Mouse (Mus musculus) embryonic facial prominence, embryonic 14.5 days (tissue): Measurements from ENCODE around the gene Man2c1. TPM values are rescaled to one million over a fixed set of nuclear protein-coding genes. Genes with fewer than 3 reads are reported as not detected.

ENCODE experiments used
- ATAC-seq: fragments of 200-750 bp; cut with Nextera tagmentation; 2 replicates; pipeline ENCODE4 v1.8.0; 2017; ENCODE audit warnings: low read depth, moderate number of reproducible peaks, moderate TSS enrichment
- DNase-seq: peaks from one replicate; pipeline ENCODE4 v3.0.0-alpha.2; 2015; ENCODE audit warnings: low spot score
- H3K27ac ChIP-seq: fragments of 300-500 bp; sonication (generic); replicated peaks from 2 replicates; pipeline ENCODE4 v1.5.1; 2014; ENCODE audit warnings: low read depth, mild to moderate bottlenecking, low read length, moderate library complexity
- H3K27me3 ChIP-seq: fragments of 300-500 bp; sonication (generic); replicated peaks from 2 replicates; pipeline ENCODE4 v1.6.1; 2014; ENCODE audit warnings: low read length; ENCODE audit not compliant: control insufficient read depth, insufficient read depth
- H3K36me3 ChIP-seq: fragments of 300-500 bp; sonication (generic); 2 replicates; pipeline ENCODE4 v1.6.1; 2014; ENCODE audit warnings: low read length, mixed read lengths; ENCODE audit not compliant: control insufficient read depth, insufficient read depth
- H3K4me1 ChIP-seq: fragments of 300-500 bp; sonication (generic); 2 replicates; pipeline ENCODE4 v1.6.1; 2014; ENCODE audit warnings: antibody characterized with exemption, low read length; ENCODE audit not compliant: control insufficient read depth, insufficient read depth
- H3K4me2 ChIP-seq: fragments of 300-500 bp; sonication (generic); 2 replicates; pipeline ENCODE4 v1.6.1; 2014; ENCODE audit warnings: low read depth, mild to moderate bottlenecking, low read length, moderate library complexity, mixed read lengths
- H3K4me3 ChIP-seq: fragments of 300-500 bp; sonication (generic); 2 replicates; pipeline ENCODE4 v1.5.1; 2014; ENCODE audit warnings: low read depth, mild to moderate bottlenecking, low read length
- H3K9ac ChIP-seq: fragments of 300-500 bp; sonication (generic); 2 replicates; pipeline ENCODE4 v1.6.1; 2014; ENCODE audit warnings: low read depth, mild to moderate bottlenecking, low read length, moderate library complexity, mixed read lengths
- H3K9me3 ChIP-seq: fragments of 300-500 bp; sonication (generic); 2 replicates; pipeline ENCODE4 v1.6.1; 2016; ENCODE audit warnings: low read length; ENCODE audit not compliant: control insufficient read depth
- WGBS: fragments of 180-500 bp; shearing (Covaris S2); extraction: QIAGEN DNeasy Blood & Tissue Kit; methylation state at CpG from one replicate; pipeline ENCODE4 v1.1.7; 2014; 5-methylcytosine and 5-hydroxymethylcytosine counted together
- polyA plus RNA-seq: library from polyadenylated mRNA; unstranded; fragments of >200 nt; fragmentation: Nextera tagmentation; extraction: Ambion mirVana; gene quantifications from 2 replicates; pipeline ENCODE4 v1.2.1, GENCODE M21; 2014

Gene Man2c1
- 38.2 and 42.4 TPM in 2 replicates for polyA plus RNA-seq

DNA sequence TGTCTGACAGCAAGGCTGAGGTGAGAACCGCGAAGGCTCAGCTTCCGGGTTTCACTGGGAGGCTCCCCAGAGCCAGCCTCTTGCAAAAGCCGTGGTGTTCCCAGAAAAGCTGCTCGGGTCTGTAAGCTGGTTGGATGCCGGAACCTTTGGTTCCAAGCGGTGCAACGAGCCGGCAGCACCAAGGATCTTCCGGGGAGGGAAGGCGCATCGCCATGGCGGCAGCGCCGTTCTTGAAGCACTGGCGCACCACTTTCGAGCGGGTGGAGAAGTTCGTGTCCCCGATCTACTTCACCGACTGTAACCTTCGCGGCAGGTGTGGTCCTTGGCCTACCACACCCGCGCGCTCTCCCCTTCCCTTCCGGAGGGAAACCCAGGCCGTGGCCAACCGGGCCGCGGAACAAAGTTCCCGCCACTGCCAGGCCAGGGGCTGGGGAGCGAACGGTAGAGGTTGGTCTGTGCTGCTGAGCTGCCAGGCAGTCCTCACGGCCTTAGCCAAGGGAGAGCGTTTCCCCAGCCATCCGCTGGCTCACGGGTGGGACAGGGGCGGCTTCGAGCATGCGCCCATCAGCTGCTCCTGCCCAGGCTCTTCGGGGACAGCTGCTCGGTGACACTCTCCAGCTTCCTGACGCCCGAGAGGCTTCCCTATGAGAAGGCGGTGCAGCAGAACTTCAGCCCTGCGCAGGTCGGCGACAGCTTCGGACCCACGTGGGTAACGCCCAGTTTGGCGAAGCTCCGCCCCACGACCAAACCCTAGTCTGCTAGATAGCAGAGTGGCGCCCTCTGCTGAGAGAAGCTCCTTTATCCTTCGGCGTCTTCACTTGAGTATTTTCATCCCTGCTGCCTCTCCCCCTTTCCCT, at the start of gene Man2c1:
TSS of gene Man2c1 (plus strand) at position 114 of the 857 bp plus-strand sequence.
- Histone ChIP-seq H3K9ac (peak within 1 kb of the TSS; percentile 73), H3K4me3 (peak within 1 kb of the TSS; percentile 67), H3K9me3 (no peaks in the 10 kb centered on the region), H3K36me3 (peaks cover 48% of the 10 kb centered on the region), H3K27ac (peak within 1 kb of the TSS; percentile 91), H3K4me1 (peaks cover 11% of the 10 kb centered on the region), H3K27me3 (no peaks in the 10 kb centered on the region), H3K4me2 (peak within 1 kb of the TSS; percentile 62)
- ATAC-seq (peak; percentile 93), DNase-seq (peak; percentile 97)
- 0% methylated on average over 40 of the region's 58 CpGs for WGBS

DNA sequence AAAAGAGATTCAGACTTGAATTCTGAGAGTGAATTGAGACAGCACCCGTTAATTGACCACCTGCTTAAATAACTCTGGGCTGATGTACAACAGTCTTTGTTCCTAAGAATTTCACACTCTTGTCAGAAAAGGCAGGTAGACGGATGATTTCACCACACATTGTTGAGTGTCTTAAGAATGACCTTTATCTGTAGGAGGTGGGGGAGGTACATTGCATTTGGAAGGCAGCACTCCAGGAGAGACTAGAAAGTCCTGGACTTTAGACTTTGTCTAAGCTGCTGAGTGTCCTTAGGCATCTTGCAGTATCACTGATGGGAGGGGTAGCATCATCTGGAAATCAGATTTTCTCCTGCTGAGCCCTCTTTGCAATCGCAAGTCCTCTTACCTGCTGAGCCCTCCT, 48.3 kb upstream of the Man2c1 start:
- Histone ChIP-seq H3K4me3 (no peak overlapping the region), H3K27me3 (no peaks in the 10 kb centered on the region), H3K4me2 (no peak overlapping the region), H3K27ac (no peak overlapping the region), H3K9me3 (no peaks in the 10 kb centered on the region), H3K9ac (no peak overlapping the region), H3K4me1 (peaks cover 3% of the 10 kb centered on the region; the same call in 1 of the 2 replicates), H3K36me3 (peaks cover 10% of the 10 kb centered on the region)
- ATAC-seq, result no peak
- 80% methylated on average over 3 of the region's 3 CpGs for WGBS
- no peak for DNase-seq

DNA sequence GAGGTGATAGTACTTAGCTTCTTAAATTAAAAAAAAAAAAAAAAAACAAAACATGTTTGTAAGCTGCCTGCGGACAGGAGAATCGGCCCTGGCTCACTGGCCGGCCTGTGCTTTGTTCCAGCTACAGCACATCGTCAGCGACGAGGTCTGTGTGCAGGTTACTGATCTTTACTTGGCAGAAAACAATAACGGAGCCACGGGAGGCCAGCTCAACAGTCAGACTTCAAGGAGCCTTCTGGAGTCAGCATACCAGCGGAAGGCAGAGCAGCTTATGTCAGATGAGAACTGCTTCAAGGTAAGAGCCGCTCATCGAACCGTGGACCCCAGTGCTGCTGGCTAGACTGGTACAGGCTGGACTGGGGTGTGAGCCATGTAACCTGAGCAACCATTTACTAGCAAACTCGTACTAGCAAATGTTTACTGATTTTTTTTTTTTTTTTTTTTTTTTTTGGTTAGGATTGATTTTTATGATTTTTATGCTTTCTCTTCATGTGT, 13.2 kb upstream of the Man2c1 start:
- 93% methylated on average over 13 of the region's 13 CpGs for WGBS
- Histone ChIP-seq H3K36me3 (peaks cover 96% of the 10 kb centered on the region), H3K9ac (no peak overlapping the region), H3K4me2 (no peak overlapping the region), H3K27ac (no peak overlapping the region), H3K4me1 (no peaks in the 10 kb centered on the region), H3K9me3 (no peaks in the 10 kb centered on the region), H3K4me3 (no peak overlapping the region), H3K27me3 (no peaks in the 10 kb centered on the region)
- ATAC-seq (no peak), DNase-seq (no peak)

DNA sequence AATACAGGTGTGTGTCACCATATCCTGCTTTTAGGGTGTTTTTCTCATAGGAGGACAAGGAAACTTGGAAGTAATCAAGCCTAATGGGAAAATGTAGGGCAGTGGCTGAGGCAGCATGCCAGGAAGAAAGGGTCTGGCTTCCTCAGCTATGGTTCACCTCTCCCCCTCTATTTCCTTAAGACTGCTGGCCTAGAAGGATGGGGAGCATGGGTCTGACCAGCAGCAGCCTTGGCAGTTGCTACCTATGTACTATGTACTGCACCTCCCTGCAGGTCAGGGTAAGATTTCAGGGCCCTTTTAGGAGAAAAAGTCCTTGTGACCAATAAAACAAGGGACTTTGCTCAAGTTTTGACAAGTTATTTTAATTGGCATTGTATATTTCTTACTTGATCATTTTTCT, 849 bp upstream of the Man2c1 start:
- H3K9me3 ChIP-seq, result no peaks in the 10 kb centered on the region
- H3K4me1 ChIP-seq, result peaks cover 11% of the 10 kb centered on the region
- H3K4me3 ChIP-seq, result peak overlapping the region; percentile 67; the same call in 1 of the 2 replicates
- no peak overlapping the region for H3K27ac ChIP-seq
- no peaks in the 10 kb centered on the region for H3K27me3 ChIP-seq
- H3K9ac ChIP-seq, result no peak overlapping the region
- ATAC-seq (no peak), DNase-seq (no peak)
- H3K4me2 ChIP-seq, result peak overlapping the region; percentile 62; the same call in 1 of the 2 replicates
- H3K36me3 ChIP-seq, result peaks cover 48% of the 10 kb centered on the region

DNA sequence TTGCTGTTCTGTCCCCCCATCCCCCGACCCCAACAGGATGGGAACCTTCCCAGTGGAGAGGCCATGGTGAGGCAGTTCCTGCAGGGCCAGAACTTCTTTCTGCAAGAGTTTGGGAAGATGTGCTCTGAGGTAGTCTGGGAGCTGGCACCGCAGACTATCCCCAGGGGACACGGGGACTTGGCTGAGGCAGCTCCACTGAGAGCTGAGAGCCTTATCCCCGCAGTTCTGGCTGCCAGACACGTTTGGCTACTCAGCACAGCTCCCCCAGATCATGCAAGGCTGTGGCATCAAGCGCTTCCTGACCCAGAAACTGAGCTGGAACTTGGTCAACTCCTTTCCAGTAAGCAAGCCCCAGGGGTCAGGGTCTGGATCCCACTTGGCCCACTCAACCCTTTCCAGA, 6.8 kb downstream of the Man2c1 start:
- Histone ChIP-seq H3K4me2 (no peak overlapping the region), H3K4me1 (no peaks in the 10 kb centered on the region), H3K36me3 (peaks cover 78% of the 10 kb centered on the region), H3K27me3 (no peaks in the 10 kb centered on the region), H3K4me3 (no peak overlapping the region), H3K27ac (no peak overlapping the region), H3K9me3 (no peaks in the 10 kb centered on the region), H3K9ac (no peak overlapping the region)
- no peak for ATAC-seq
- DNase-seq, result no peak
- WGBS, result 86% methylated on average over 6 of the region's 6 CpGs

DNA sequence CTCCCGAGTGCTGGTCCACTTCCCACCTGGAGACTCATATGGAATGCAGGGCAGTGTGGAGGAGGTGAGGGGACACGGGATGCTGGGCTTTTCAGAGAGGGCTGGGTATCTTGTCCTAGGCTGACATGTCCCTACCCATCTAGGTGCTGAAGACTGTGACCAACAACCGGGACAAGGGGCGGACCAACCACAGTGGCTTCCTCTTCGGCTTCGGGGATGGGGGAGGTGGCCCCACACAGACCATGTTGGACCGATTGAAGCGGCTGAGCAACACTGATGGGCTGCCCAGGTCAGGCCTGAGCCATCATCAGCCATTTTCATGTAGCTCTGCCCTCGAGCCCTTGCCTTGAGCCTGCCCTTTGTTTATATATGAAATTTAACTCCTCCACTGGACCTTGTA, 7.3 kb downstream of the Man2c1 start:
- no peak overlapping the region for H3K27ac ChIP-seq
- ATAC-seq (no peak), DNase-seq (no peak)
- H3K4me1 ChIP-seq, result no peaks in the 10 kb centered on the region
- 89% methylated on average over 9 of the region's 9 CpGs for WGBS
- H3K36me3 ChIP-seq, result peaks cover 83% of the 10 kb centered on the region
- no peak overlapping the region for H3K9ac ChIP-seq
- H3K9me3 ChIP-seq, result no peaks in the 10 kb centered on the region
- H3K4me3 ChIP-seq, result no peak overlapping the region
- H3K27me3 ChIP-seq, result no peaks in the 10 kb centered on the region
- no peak overlapping the region for H3K4me2 ChIP-seq

DNA sequence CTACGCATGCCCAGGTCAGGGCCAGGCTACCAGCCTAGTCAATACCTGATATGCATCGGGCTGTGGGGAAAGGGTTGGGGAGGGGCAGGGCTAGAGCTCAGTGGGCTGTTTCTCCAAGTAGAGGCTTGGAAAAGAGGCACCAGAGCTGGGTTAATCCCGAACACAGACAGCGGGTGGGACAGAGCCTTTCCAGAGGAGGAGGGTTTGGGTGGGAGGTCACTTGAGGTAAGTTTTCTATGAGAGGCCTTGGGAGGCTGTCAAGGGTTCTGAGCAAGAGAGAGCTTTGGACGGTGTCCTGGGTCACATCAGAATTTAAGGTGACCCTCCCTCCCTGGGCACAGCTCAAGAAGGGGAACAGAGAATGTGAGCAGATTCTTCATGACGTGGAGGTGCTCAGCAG, 8.0 kb downstream of the Man2c1 start:
- Histone ChIP-seq H3K4me3 (no peak overlapping the region), H3K9ac (no peak overlapping the region), H3K27me3 (no peaks in the 10 kb centered on the region), H3K4me1 (no peaks in the 10 kb centered on the region), H3K36me3 (peaks cover 88% of the 10 kb centered on the region), H3K27ac (no peak overlapping the region), H3K9me3 (no peaks in the 10 kb centered on the region), H3K4me2 (no peak overlapping the region)
- WGBS, result 91% methylated on average over 6 of the region's 6 CpGs
- no peak for DNase-seq
- no peak for ATAC-seq

DNA sequence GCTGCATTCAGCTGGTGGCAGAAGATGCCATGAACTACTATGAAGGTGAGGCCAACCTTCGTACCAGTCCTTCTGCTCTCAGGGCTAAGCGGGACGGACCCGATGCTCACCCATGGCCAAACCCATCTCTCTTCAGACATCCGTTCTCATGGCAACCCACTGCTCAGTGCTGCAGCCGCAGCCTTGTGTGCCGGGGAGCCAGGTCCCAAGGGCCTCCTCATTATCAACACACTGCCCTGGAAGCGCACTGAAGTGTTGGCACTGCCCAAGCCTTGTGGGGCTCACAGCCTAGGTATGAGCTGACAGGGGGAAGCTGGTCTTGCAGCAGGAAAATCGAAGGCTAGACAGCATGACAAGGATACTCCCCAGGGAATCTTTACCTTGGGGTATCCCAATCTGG, 8.6 kb downstream of the Man2c1 start:
- Histone ChIP-seq H3K9ac (no peak overlapping the region), H3K4me2 (no peak overlapping the region), H3K36me3 (peaks cover 90% of the 10 kb centered on the region), H3K4me1 (no peaks in the 10 kb centered on the region), H3K27ac (no peak overlapping the region), H3K4me3 (no peak overlapping the region), H3K9me3 (no peaks in the 10 kb centered on the region), H3K27me3 (no peaks in the 10 kb centered on the region)
- WGBS, result 93% methylated on average over 9 of the region's 9 CpGs
- ATAC-seq (no peak), DNase-seq (no peak)

DNA sequence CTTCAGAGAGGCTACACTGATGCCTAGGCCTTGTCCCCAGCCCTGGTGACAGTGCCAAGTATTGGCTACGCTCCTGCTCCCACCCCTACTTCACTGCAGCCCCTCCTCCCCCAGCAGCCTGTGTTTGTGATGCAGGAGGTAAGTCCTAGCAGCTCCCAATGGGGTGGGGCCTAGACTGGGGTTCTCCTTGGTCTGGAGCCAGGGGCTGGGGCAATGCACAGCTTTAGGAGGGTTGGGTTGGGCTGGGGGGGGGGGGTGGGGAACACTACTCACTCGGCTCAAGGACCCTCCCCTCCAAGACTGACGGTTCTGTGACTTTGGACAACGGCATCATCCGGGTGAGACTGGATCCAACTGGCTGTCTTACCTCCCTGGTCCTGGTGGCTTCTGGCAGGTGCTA, 9.1 kb downstream of the Man2c1 start:
- ATAC-seq, result no peak
- no peak overlapping the region for H3K4me3 ChIP-seq
- H3K9me3 ChIP-seq, result no peaks in the 10 kb centered on the region
- peaks cover 87% of the 10 kb centered on the region for H3K36me3 ChIP-seq
- H3K27ac ChIP-seq, result no peak overlapping the region
- DNase-seq, result no peak
- H3K4me2 ChIP-seq, result no peak overlapping the region
- WGBS, result 81% methylated on average over 3 of the region's 5 CpGs
- H3K4me1 ChIP-seq, result no peaks in the 10 kb centered on the region
- no peak overlapping the region for H3K9ac ChIP-seq
- no peaks in the 10 kb centered on the region for H3K27me3 ChIP-seq
